ENCODE assay signal across 8 mouse cellular contexts in genomic region chr7:130264616-130265318, GRCm38 (mm10).
DNase-seq lines count a peak whose midpoint lies in the region; ATAC-seq and TF ChIP-seq lines count a peak whose summit lies in the region.

No protein-coding gene starts in this region.

- no peak for TF ChIP-seq EP300 in stomach, postnatal 0 days (optimal IDR thresholded peaks at IDR 0.05)

- peak; percentile 19 for ATAC-seq in forebrain, embryonic 11.5 days (replicated peaks; ENCODE audit: low FRiP score)
- ATAC-seq in hindbrain, embryonic 14.5 days (ENCODE audit: low FRiP score), result peak; percentile 36; the same call in 1 of the 2 replicates
- no peak; the same call in 1 of the 2 replicates for ATAC-seq in limb, embryonic 11.5 days (ENCODE audit: insufficient number of reproducible peaks, low FRiP score, low TSS enrichment, low read depth)
- ATAC-seq in midbrain, embryonic 12.5 days (ENCODE audit: low FRiP score, low read depth), result peak; percentile 5; the same call in 1 of the 2 replicates
- peak; percentile 55 for ATAC-seq in stomach, postnatal 0 days (ENCODE audit: low FRiP score, low TSS enrichment)
- ATAC-seq in inflammation-experienced regulatory T-cells, adult 6 months, result no peak

- H3K4me3 ChIP-seq in thymus, adult 2 months (ENCODE audit: control insufficient read depth, insufficient read depth, low read length), result no peak overlapping the region
- H3K4me3 ChIP-seq in forebrain, embryonic 11.5 days (ENCODE audit: low read depth, low read length), result peak overlapping the region; percentile 54
- peak overlapping the region; percentile 59 for H3K4me3 ChIP-seq in hindbrain, embryonic 14.5 days (replicated peaks; ENCODE audit: low read length)
- H3K4me3 ChIP-seq in limb, embryonic 11.5 days (ENCODE audit: low read depth, low read length), result peak overlapping the region; percentile 82
- peak overlapping the region; percentile 86 for H3K4me3 ChIP-seq in midbrain, embryonic 12.5 days
- peak overlapping the region; percentile 83 for H3K4me3 ChIP-seq in stomach, postnatal 0 days (ENCODE audit: low read depth, low read length)

- no peak for TF ChIP-seq POLR2A in thymus, adult 2 months (IDR thresholded peaks at IDR 0.05; ENCODE audit: control insufficient read depth, extremely low read depth, insufficient read depth, low read length, poor library complexity)

- peak overlapping the region; percentile 91 for H3K9ac ChIP-seq in forebrain, embryonic 11.5 days (ENCODE audit: low read length)
- H3K9ac ChIP-seq in hindbrain, embryonic 14.5 days, result peak overlapping the region; percentile 62
- H3K9ac ChIP-seq in limb, embryonic 11.5 days (ENCODE audit: low read length), result peak overlapping the region; percentile 86
- peak overlapping the region; percentile 89 for H3K9ac ChIP-seq in midbrain, embryonic 12.5 days (replicated peaks)
- H3K9ac ChIP-seq in stomach, postnatal 0 days (ENCODE audit: low read length), result peak overlapping the region; percentile 91

- peak; percentile 23 for DNase-seq in thymus, postnatal 4 days
- no peak for DNase-seq in thymus, adult 2 months
- peak; percentile 86 for DNase-seq in forebrain, embryonic 11.5 days (ENCODE audit: low spot score)
- peak; percentile 59 for DNase-seq in hindbrain, embryonic 14.5 days (ENCODE audit: low spot score)
- DNase-seq in limb, embryonic 11.5 days (ENCODE audit: low spot score), result peak; percentile 79
- DNase-seq in stomach, postnatal 0 days (ENCODE audit: low spot score), result peak; percentile 75

- H3K9me3 ChIP-seq in forebrain, embryonic 11.5 days (ENCODE audit: control insufficient read depth, low read length), result no peaks in the 10 kb centered on the region
- H3K9me3 ChIP-seq in hindbrain, embryonic 14.5 days (ENCODE audit: control insufficient read depth, low read length), result no peaks in the 10 kb centered on the region
- H3K9me3 ChIP-seq in limb, embryonic 11.5 days (ENCODE audit: control insufficient read depth, low read length), result no peaks in the 10 kb centered on the region
- H3K9me3 ChIP-seq in midbrain, embryonic 12.5 days, result no peaks in the 10 kb centered on the region
- H3K9me3 ChIP-seq in stomach, postnatal 0 days (ENCODE audit: control insufficient read depth, low read length), result no peaks in the 10 kb centered on the region

- WGBS in thymus, adult 2 months, result 4% methylated on average over 41 of the region's 41 CpGs
- WGBS in forebrain, embryonic 11.5 days, result under 1% methylated on average over 41 of the region's 41 CpGs
- WGBS in hindbrain, embryonic 14.5 days, result under 1% methylated on average over 41 of the region's 41 CpGs
- WGBS in limb, embryonic 11.5 days, result under 1% methylated on average over 41 of the region's 41 CpGs
- under 1% methylated on average over 41 of the region's 41 CpGs for WGBS in midbrain, embryonic 12.5 days
- WGBS in stomach, postnatal 0 days, result under 1% methylated on average over 36 of the region's 41 CpGs

- TF ChIP-seq CTCF in thymus, adult 2 months (IDR thresholded peaks at IDR 0.05; ENCODE audit: borderline replicate concordance, control insufficient read depth, extremely low read depth, insufficient read depth, low read length, poor library complexity), result no peak
- peak; percentile 65 for TF ChIP-seq CTCF in stomach, postnatal 0 days (IDR thresholded peaks at IDR 0.05; ENCODE audit: low read depth)

- H3K4me1 ChIP-seq in thymus, adult 2 months (replicated peaks; ENCODE audit: control insufficient read depth, insufficient read depth, low read length), result no peaks in the 10 kb centered on the region
- H3K4me1 ChIP-seq in forebrain, embryonic 11.5 days (replicated peaks; ENCODE audit: control insufficient read depth, insufficient read depth, low read length), result peaks cover 58% of the 10 kb centered on the region
- H3K4me1 ChIP-seq in hindbrain, embryonic 14.5 days (replicated peaks; ENCODE audit: control insufficient read depth, insufficient read depth, low read length), result peaks cover 45% of the 10 kb centered on the region
- H3K4me1 ChIP-seq in limb, embryonic 11.5 days (ENCODE audit: control insufficient read depth, insufficient read depth, low read length), result peaks cover 33% of the 10 kb centered on the region
- peaks cover 79% of the 10 kb centered on the region for H3K4me1 ChIP-seq in midbrain, embryonic 12.5 days
- peaks cover 12% of the 10 kb centered on the region; the same call in 1 of the 2 replicates for H3K4me1 ChIP-seq in stomach, postnatal 0 days (replicated peaks; ENCODE audit: control insufficient read depth, insufficient read depth)

- H3K4me2 ChIP-seq in forebrain, embryonic 11.5 days (ENCODE audit: low read depth, low read length, severe bottlenecking), result peak overlapping the region; percentile 57
- H3K4me2 ChIP-seq in hindbrain, embryonic 14.5 days (replicated peaks), result peak overlapping the region; percentile 83
- peak overlapping the region; percentile 85 for H3K4me2 ChIP-seq in limb, embryonic 11.5 days (ENCODE audit: low read depth, severe bottlenecking)
- peak overlapping the region; percentile 85 for H3K4me2 ChIP-seq in midbrain, embryonic 12.5 days (replicated peaks)
- peak overlapping the region; percentile 72 for H3K4me2 ChIP-seq in stomach, postnatal 0 days (replicated peaks; ENCODE audit: low read depth)

- H3K36me3 ChIP-seq in thymus, adult 2 months (ENCODE audit: control insufficient read depth, insufficient read depth, low read length), result no peaks in the 10 kb centered on the region
- no peaks in the 10 kb centered on the region; the same call in 1 of the 2 replicates for H3K36me3 ChIP-seq in forebrain, embryonic 11.5 days (ENCODE audit: control insufficient read depth, insufficient read depth, low read length)
- H3K36me3 ChIP-seq in hindbrain, embryonic 14.5 days (replicated peaks; ENCODE audit: control insufficient read depth, insufficient read depth), result no peaks in the 10 kb centered on the region
- no peaks in the 10 kb centered on the region for H3K36me3 ChIP-seq in limb, embryonic 11.5 days (ENCODE audit: control insufficient read depth, insufficient read depth, low read length)
- no peaks in the 10 kb centered on the region for H3K36me3 ChIP-seq in midbrain, embryonic 12.5 days
- H3K36me3 ChIP-seq in stomach, postnatal 0 days (ENCODE audit: control insufficient read depth, insufficient read depth, low read length), result peaks cover 5% of the 10 kb centered on the region; the same call in 1 of the 2 replicates

- no peaks in the 10 kb centered on the region; the same call in 1 of the 2 replicates for H3K27me3 ChIP-seq in thymus, adult 2 months (ENCODE audit: control insufficient read depth, insufficient read depth, low read length)
- H3K27me3 ChIP-seq in forebrain, embryonic 11.5 days (ENCODE audit: control insufficient read depth, insufficient read depth, low read length), result peaks cover 17% of the 10 kb centered on the region
- no peaks in the 10 kb centered on the region for H3K27me3 ChIP-seq in hindbrain, embryonic 14.5 days (ENCODE audit: control insufficient read depth, insufficient read depth, low read length)
- H3K27me3 ChIP-seq in limb, embryonic 11.5 days (ENCODE audit: control insufficient read depth, insufficient read depth, low read length), result peaks cover 2% of the 10 kb centered on the region; the same call in 1 of the 2 replicates
- peaks cover 21% of the 10 kb centered on the region for H3K27me3 ChIP-seq in midbrain, embryonic 12.5 days
- H3K27me3 ChIP-seq in stomach, postnatal 0 days (ENCODE audit: control insufficient read depth, insufficient read depth, low read length), result no peaks in the 10 kb centered on the region

- H3K27ac ChIP-seq in thymus, adult 2 months (ENCODE audit: control insufficient read depth, insufficient read depth, low read length), result no peak overlapping the region
- H3K27ac ChIP-seq in forebrain, embryonic 11.5 days (ENCODE audit: low read depth, low read length), result peak overlapping the region; percentile 88
- H3K27ac ChIP-seq in hindbrain, embryonic 14.5 days, result peak overlapping the region; percentile 51
- H3K27ac ChIP-seq in limb, embryonic 11.5 days (replicated peaks; ENCODE audit: low read depth, low read length), result peak overlapping the region; percentile 75; the same call in 1 of the 2 replicates
- H3K27ac ChIP-seq in midbrain, embryonic 12.5 days (replicated peaks), result peak overlapping the region; percentile 91
- peak overlapping the region; percentile 93 for H3K27ac ChIP-seq in stomach, postnatal 0 days (replicated peaks)

Comparison
In these comparisons a context has a peak if more than half of its experiments do, and no peak if none do; other contexts are left out.
1. ATAC-seq: peak in forebrain, embryonic 11.5 days (single experiment), hindbrain, embryonic 14.5 days (single experiment), midbrain, embryonic 12.5 days (single experiment) and stomach, postnatal 0 days (single experiment); none in limb, embryonic 11.5 days (single experiment) and inflammation-experienced regulatory T-cells, adult 6 months (single experiment).
2. Peak in every context shown above with its lines, with median percentiles within 50 percentile points of each other: H3K4me2 ChIP-seq and H3K9ac ChIP-seq.